Mouse (Mus musculus): ENCODE measurements around the gene Fam205a3.
"Not testable (repeated sequence)": the region's sequence is repeated elsewhere in the genome, so short reads cannot be mapped to it uniquely, and the experiment has no call there.

Fam205a3 gene

GRCm38 (mm10) chr4:42318034-42318433 is at the start of gene Fam205a3:
TSS of gene Fam205a3 (plus strand) at chr4:42318334.
- not testable (repeated sequence) for DNase-seq

DNA sequence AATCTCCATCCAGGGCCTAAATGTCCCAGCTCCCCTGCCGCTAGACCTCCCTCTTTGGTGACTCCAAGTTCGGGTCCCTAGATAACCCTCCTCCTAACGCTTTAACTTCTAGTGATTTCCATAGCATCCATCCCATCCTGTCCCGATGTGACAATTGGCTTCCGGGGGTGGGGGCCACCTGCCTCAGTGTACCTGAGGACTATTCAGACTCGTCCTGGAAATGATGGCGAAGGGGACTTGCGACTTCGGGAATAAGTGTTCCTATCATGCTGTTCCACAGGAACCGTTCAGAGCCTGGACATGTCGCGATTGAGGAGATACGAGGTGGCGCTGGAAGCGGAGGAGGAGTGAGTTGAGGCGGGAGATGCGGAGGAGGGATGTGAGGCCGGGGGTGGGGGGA is 24.2 kb upstream of the Fam205a3 start, which contains the start of gene Gm21953:
Gm21953 (plus strand) TSS at position 301 of the 400 bp plus-strand sequence.
- not testable (repeated sequence) for DNase-seq
